Mouse (Mus musculus): ENCODE results near the gene Gm11032. TPM values are rescaled to one million over a fixed set of nuclear protein-coding genes. Genes with fewer than 3 reads are reported as not detected.

Gene Gm11032
- polyA plus RNA-seq, 1 experiment from 2014 or later = not detected

GRCm38 (mm10) chr11:4602691-4603441 lies 17.0 kb upstream of the Gm11032 start:
- H3K36me3 ChIP-seq = no peaks in the 10 kb centered on the region
- H3K4me3 ChIP-seq = no peak overlapping the region
- H3K4me1 ChIP-seq (replicated peaks) = peaks cover 13% of the 10 kb centered on the region
- WGBS = 44% methylated on average over 12 of the region's 12 CpGs
- H3K27ac ChIP-seq = no peak overlapping the region; the same call in 1 of the 2 replicates
- DNase-seq (ENCODE audit: low spot score) = no peak
- H3K27me3 ChIP-seq (ENCODE audit: insufficient read depth, poor library complexity, severe bottlenecking) = no peaks in the 10 kb centered on the region
- no peaks in the 10 kb centered on the region for H3K9me3 ChIP-seq

DNA sequence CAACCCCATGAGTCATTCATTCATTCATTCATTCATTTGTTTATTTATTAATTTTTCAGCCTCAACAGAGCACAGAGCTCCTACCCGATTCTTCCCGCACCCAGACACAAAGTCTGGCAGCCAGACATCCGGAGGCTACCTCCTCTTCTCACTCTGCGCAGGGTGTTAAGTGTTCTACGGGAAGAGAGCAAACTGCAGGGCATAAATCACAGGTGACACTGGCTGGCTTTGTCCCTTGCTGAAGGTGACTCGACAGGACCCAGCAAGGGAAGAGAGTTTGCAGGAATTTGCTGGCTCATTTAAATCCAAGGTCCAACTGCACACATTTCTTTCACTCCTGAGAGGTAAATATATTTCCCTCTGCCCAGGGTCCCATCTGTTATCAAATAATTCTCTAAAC lies 15.4 kb upstream of the Gm11032 start:
- Histone ChIP-seq H3K36me3 (no peaks in the 10 kb centered on the region), H3K4me1 (replicated peaks) (peaks cover 13% of the 10 kb centered on the region), H3K27ac (no peak overlapping the region), H3K9me3 (no peaks in the 10 kb centered on the region), H3K4me3 (no peak overlapping the region), H3K27me3 (ENCODE audit: insufficient read depth, poor library complexity, severe bottlenecking) (no peaks in the 10 kb centered on the region)
- no peak for DNase-seq (ENCODE audit: low spot score)
- 63% methylated on average over 6 of the region's 6 CpGs for WGBS

DNA sequence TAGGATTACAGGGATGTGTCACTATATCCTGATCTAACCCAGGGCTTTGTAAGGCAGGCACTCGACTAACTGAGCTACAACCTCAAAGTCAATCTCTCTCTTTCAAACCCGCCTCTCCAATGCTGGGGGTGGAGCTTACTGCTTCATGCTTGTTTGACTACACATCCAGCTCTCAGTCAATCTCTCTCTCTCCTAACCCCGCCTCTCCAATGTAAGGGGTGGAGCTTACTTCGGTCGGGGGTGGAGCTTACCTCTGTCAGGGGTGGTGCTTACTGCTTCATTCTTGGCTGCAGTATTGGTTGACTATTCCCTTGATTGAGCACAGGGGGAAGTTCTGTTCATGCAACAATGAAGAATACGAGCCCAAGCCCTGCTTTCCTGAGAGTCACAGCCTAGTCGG lies 14.5 kb upstream of the Gm11032 start:
- 54% methylated on average over 7 of the region's 7 CpGs for WGBS
- Histone ChIP-seq H3K9me3 (no peaks in the 10 kb centered on the region), H3K36me3 (no peaks in the 10 kb centered on the region), H3K4me1 (replicated peaks) (peaks cover 13% of the 10 kb centered on the region), H3K27ac (no peak overlapping the region), H3K27me3 (ENCODE audit: insufficient read depth, poor library complexity, severe bottlenecking) (no peaks in the 10 kb centered on the region), H3K4me3 (no peak overlapping the region)
- DNase-seq (ENCODE audit: low spot score) = no peak

DNA sequence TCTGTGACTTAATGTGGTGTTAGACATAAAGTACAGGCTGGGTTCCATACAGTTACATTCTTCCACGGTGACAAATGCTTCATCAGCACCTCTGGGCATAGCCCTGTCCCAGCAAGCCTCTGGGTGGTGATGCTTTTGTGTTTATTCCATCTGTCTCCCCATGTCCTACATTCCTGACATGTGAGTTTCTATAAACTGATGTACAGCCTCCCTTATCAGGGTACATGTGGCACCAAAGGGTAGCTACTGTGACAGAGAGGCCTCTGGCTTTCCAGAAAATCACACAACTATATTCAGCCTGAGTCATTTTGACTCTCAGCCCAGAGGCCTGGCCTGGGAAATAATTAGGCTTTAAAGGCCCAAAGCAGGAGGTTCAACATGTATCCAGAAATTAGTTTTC lies 13.3 kb upstream of the Gm11032 start:
- Histone ChIP-seq H3K27me3 (ENCODE audit: insufficient read depth, poor library complexity, severe bottlenecking) (no peaks in the 10 kb centered on the region), H3K9me3 (no peaks in the 10 kb centered on the region), H3K36me3 (no peaks in the 10 kb centered on the region), H3K4me1 (replicated peaks) (peaks cover 13% of the 10 kb centered on the region), H3K27ac (no peak overlapping the region), H3K4me3 (no peak overlapping the region)
- DNase-seq (ENCODE audit: low spot score) = no peak
- 82% methylated on average over 1 of the region's 1 CpGs for WGBS

DNA sequence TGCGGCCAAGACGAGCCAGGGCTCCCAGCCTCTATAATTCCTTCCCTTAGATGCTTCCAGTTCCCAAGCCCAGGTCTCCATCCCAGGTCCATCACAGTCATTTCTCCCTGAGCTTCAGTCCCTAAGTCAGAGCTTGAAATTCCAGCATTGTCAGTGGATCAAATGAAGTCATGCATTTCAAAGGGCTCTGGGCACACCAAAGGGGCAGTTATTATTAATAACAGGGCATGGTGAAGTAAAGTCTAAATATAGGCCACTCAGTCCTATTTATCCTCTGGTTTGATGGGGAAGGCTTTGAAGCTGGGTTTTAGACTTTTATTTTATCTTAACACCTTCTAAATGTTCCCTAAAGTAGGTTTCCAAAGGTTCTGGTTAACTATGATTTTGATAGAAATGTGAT lies 8.0 kb upstream of the Gm11032 start:
- H3K36me3 ChIP-seq = no peaks in the 10 kb centered on the region
- H3K4me1 ChIP-seq (replicated peaks) = no peaks in the 10 kb centered on the region
- H3K27ac ChIP-seq = no peak overlapping the region
- H3K4me3 ChIP-seq = no peak overlapping the region
- no peaks in the 10 kb centered on the region for H3K27me3 ChIP-seq (ENCODE audit: insufficient read depth, poor library complexity, severe bottlenecking)
- WGBS = 82% methylated on average over 2 of the region's 2 CpGs
- no peaks in the 10 kb centered on the region for H3K9me3 ChIP-seq
- DNase-seq (ENCODE audit: low spot score) = no peak

DNA sequence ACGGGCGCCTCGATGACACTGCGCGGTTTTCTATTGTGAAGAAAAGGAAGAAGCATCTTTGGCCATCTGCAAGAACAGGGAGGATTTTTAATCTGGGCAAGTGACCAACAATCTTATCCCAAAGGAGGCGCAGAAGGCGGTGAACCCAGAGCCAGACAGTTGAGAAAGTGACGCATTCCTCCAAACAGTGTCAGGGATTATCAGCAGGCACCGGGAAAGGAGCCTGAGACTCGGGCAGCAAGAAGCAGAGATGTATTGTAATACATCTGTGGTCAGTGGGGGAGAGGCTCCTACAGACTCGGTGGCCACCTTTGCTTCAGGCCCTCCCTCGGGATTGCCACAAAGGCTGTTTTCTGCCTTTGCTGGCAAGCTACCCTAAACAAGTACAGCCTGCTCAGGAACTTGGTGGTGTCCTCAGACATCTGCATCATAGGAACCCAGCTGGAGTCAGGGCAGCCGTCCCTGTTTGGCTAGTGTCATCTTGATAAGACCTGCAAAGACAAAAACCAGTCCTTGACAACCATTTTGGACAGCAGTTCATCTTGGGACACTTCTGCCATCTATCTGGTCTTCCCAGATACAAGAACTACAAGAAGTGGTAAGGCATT lies 738 bp downstream of the Gm11032 start:
- WGBS = 64% methylated on average over 13 of the region's 13 CpGs
- Histone ChIP-seq H3K4me3 (no peak overlapping the region), H3K36me3 (no peaks in the 10 kb centered on the region), H3K27me3 (ENCODE audit: insufficient read depth, poor library complexity, severe bottlenecking) (no peaks in the 10 kb centered on the region), H3K4me1 (replicated peaks) (peaks cover 1% of the 10 kb centered on the region; the same call in 1 of the 2 replicates), H3K9me3 (no peaks in the 10 kb centered on the region), H3K27ac (no peak overlapping the region)
- DNase-seq (ENCODE audit: low spot score) = no peak

DNA sequence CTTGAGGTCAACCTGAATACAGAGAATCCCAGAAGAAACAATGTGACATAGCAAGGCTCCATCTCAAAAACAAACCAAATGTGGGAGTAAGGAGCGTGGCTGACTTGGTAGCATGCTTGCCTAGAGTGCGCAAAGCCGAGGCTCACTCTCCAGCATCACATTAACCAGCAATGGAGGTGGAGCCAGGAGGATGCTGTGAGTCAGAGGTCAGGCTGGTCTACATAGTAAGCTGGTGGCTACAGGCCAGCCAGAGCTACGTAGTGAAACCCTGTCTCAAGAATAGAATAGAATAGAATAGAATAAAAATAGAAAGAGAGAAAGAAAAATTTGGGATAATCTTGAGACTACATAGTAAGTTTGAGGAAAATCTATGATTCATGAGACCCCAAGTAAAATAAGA lies 2.0 kb downstream of the Gm11032 start:
- no peak overlapping the region for H3K4me3 ChIP-seq
- no peaks in the 10 kb centered on the region for H3K27me3 ChIP-seq (ENCODE audit: insufficient read depth, poor library complexity, severe bottlenecking)
- no peak overlapping the region for H3K27ac ChIP-seq
- H3K4me1 ChIP-seq (replicated peaks) = peaks cover 8% of the 10 kb centered on the region; the same call in 1 of the 2 replicates
- no peak for DNase-seq (ENCODE audit: low spot score)
- WGBS = 78% methylated on average over 4 of the region's 4 CpGs
- H3K9me3 ChIP-seq = no peaks in the 10 kb centered on the region
- H3K36me3 ChIP-seq = no peaks in the 10 kb centered on the region

- H3K36me3 ChIP-seq = no peaks in the 10 kb centered on the region
- no peaks in the 10 kb centered on the region for H3K27me3 ChIP-seq (ENCODE audit: insufficient read depth, poor library complexity, severe bottlenecking)
- H3K9me3 ChIP-seq = no peaks in the 10 kb centered on the region
- H3K27ac ChIP-seq = no peak overlapping the region
- H3K4me1 ChIP-seq (replicated peaks) = peaks cover 8% of the 10 kb centered on the region; the same call in 1 of the 2 replicates
- WGBS = 85% methylated on average over 7 of the region's 7 CpGs
- no peak for DNase-seq (ENCODE audit: low spot score)
- no peak overlapping the region for H3K4me3 ChIP-seq
Measured at GRCm38 (mm10) chr11:4622442-4622986, 2.6 kb downstream of the Gm11032 start.

- H3K9me3 ChIP-seq = no peaks in the 10 kb centered on the region
- peaks cover 8% of the 10 kb centered on the region; the same call in 1 of the 2 replicates for H3K4me1 ChIP-seq (replicated peaks)
- no peaks in the 10 kb centered on the region for H3K27me3 ChIP-seq (ENCODE audit: insufficient read depth, poor library complexity, severe bottlenecking)
- H3K4me3 ChIP-seq = no peak overlapping the region
- no peak for DNase-seq (ENCODE audit: low spot score)
- WGBS = 60% methylated on average over 5 of the region's 5 CpGs
- H3K27ac ChIP-seq = no peak overlapping the region
- H3K36me3 ChIP-seq = no peaks in the 10 kb centered on the region
Measured at GRCm38 (mm10) chr11:4622997-4623396, 3.1 kb downstream of the Gm11032 start.

GRCm38 (mm10) chr11:4625931-4626330 lies 6.1 kb downstream of the Gm11032 start:
- Histone ChIP-seq H3K9me3 (no peaks in the 10 kb centered on the region), H3K27me3 (ENCODE audit: insufficient read depth, poor library complexity, severe bottlenecking) (no peaks in the 10 kb centered on the region), H3K36me3 (no peaks in the 10 kb centered on the region), H3K4me3 (no peak overlapping the region), H3K27ac (no peak overlapping the region), H3K4me1 (replicated peaks) (peaks cover 22% of the 10 kb centered on the region)
- WGBS = 81% methylated on average over 7 of the region's 7 CpGs
- DNase-seq (ENCODE audit: low spot score) = no peak

DNA sequence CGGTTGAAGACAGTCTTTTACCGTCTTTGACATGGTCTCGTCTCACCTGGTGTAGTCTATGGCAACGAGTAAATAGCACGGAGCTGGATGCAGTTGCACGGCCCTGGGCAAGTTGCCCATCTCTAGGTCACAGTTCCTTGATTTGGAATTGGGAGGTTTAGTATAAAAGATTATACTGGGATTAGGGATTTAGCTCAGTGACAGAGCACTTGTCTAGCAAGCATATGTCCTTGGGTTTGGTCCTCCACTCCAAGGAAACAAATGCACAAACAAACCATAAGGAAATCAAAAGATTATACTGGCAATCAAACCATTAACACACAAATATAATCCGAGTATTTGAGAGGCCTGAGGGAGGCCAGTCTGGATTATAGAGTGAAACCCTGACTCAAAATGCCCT lies 7.8 kb downstream of the Gm11032 start:
- H3K4me3 ChIP-seq = no peak overlapping the region
- no peaks in the 10 kb centered on the region for H3K27me3 ChIP-seq (ENCODE audit: insufficient read depth, poor library complexity, severe bottlenecking)
- no peak for DNase-seq (ENCODE audit: low spot score)
- peaks cover 27% of the 10 kb centered on the region for H3K4me1 ChIP-seq (replicated peaks)
- WGBS = 92% methylated on average over 7 of the region's 7 CpGs
- no peaks in the 10 kb centered on the region for H3K36me3 ChIP-seq
- H3K9me3 ChIP-seq = no peaks in the 10 kb centered on the region
- H3K27ac ChIP-seq = no peak overlapping the region

DNA sequence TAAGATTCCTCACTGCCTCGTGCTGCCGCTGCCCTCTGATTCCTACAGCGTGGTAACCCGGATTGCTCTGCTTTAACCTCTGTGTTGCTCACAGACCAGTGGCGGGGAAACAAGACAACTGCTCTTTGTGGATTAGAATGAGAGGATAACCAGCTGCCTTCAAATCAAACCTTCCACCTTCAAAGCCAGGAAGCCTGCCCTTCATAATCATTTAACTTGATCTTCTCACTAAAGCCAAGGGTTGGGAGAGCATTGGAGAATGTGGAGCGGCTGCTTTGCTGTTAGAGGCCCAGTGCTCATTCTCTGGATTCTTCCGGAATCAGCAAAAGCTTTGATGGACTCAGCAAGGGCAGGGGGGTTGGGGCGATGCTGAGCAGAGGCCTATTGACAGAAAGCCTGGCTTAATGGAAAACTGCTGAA lies 10.0 kb downstream of the Gm11032 start:
- Histone ChIP-seq H3K27ac (peak overlapping the region; percentile 63), H3K4me3 (no peak overlapping the region), H3K9me3 (no peaks in the 10 kb centered on the region), H3K4me1 (replicated peaks) (peaks cover 27% of the 10 kb centered on the region), H3K36me3 (no peaks in the 10 kb centered on the region), H3K27me3 (ENCODE audit: insufficient read depth, poor library complexity, severe bottlenecking) (no peaks in the 10 kb centered on the region)
- WGBS = 27% methylated on average over 8 of the region's 8 CpGs
- peak; percentile 29 for DNase-seq (ENCODE audit: low spot score)

- peaks cover 35% of the 10 kb centered on the region for H3K4me1 ChIP-seq (replicated peaks)
- WGBS = 66% methylated on average over 2 of the region's 2 CpGs
- no peak for DNase-seq (ENCODE audit: low spot score)
- H3K27me3 ChIP-seq (ENCODE audit: insufficient read depth, poor library complexity, severe bottlenecking) = no peaks in the 10 kb centered on the region
- H3K27ac ChIP-seq = no peak overlapping the region
- no peaks in the 10 kb centered on the region for H3K36me3 ChIP-seq
- no peaks in the 10 kb centered on the region for H3K9me3 ChIP-seq
- no peak overlapping the region for H3K4me3 ChIP-seq
Measured at GRCm38 (mm10) chr11:4633420-4633819, 13.6 kb downstream of the Gm11032 start.
